Mouse (Mus musculus) liver, adult (tissue): ENCODE data around the gene Xrcc1.

ENCODE experiments used
- GATA4 ChIP-seq: IDR thresholded peaks from 2 replicates; pipeline ENCODE4 v1.6.1; 2014; ENCODE audit warnings: mild to moderate bottlenecking, low read length; ENCODE audit not compliant: insufficient replicate concordance

The Xrcc1 gene

GRCm38 (mm10) chr7:24546634-24547389 lies 723 bp downstream of the Xrcc1 start:
- peak; percentile 91; the same call in 1 of the 2 replicates for TF ChIP-seq GATA4

GRCm38 (mm10) chr7:24547534-24548036 lies 1.5 kb downstream of the Xrcc1 start:
- TF ChIP-seq GATA4, result no peak

GRCm38 (mm10) chr7:24551985-24552759 lies 6.1 kb downstream of the Xrcc1 start:
- TF ChIP-seq GATA4, result no peak

GRCm38 (mm10) chr7:24555786-24556185 lies 9.7 kb downstream of the Xrcc1 start:
- TF ChIP-seq GATA4, result no peak

- TF ChIP-seq GATA4, result no peak
Measured at GRCm38 (mm10) chr7:24561450-24561849, 15.4 kb downstream of the Xrcc1 start.

- no peak for TF ChIP-seq GATA4
Measured at GRCm38 (mm10) chr7:24563191-24563836, 17.2 kb downstream of the Xrcc1 start.

- TF ChIP-seq GATA4, result no peak
Measured at GRCm38 (mm10) chr7:24563837-24564206, 17.7 kb downstream of the Xrcc1 start.

- TF ChIP-seq GATA4, result no peak
Measured at GRCm38 (mm10) chr7:24564607-24565265, 18.6 kb downstream of the Xrcc1 start.

GRCm38 (mm10) chr7:24565627-24566026 lies 19.5 kb downstream of the Xrcc1 start:
- no peak for TF ChIP-seq GATA4

GRCm38 (mm10) chr7:24566206-24566605 lies 20.1 kb downstream of the Xrcc1 start:
- TF ChIP-seq GATA4, result no peak

- TF ChIP-seq GATA4, result no peak
Measured at GRCm38 (mm10) chr7:24568512-24568911, 22.4 kb downstream of the Xrcc1 start.

- no peak for TF ChIP-seq GATA4
Measured at GRCm38 (mm10) chr7:24571071-24571470, 25.0 kb downstream of the Xrcc1 start.

GRCm38 (mm10) chr7:24572455-24572854 lies 26.4 kb downstream of the Xrcc1 start:
- TF ChIP-seq GATA4, result no peak

GRCm38 (mm10) chr7:24574224-24574796 lies 28.2 kb downstream of the Xrcc1 start:
- no peak for TF ChIP-seq GATA4

- TF ChIP-seq GATA4, result no peak
Measured at GRCm38 (mm10) chr7:24577811-24578210, 31.7 kb downstream of the Xrcc1 start.

GRCm38 (mm10) chr7:24584876-24585275 lies 38.8 kb downstream of the Xrcc1 start:
- no peak for TF ChIP-seq GATA4
